Mouse (Mus musculus) adrenal gland, adult 18-20 months (tissue): ENCODE results near the gene Sparc. TPM values are rescaled to one million over a fixed set of nuclear protein-coding genes. Genes with fewer than 3 reads are reported as not detected.

Experiments used
- DNase-seq, 2 experiments: peaks; one replicate each; pipeline ENCODE4 v3.0.0; 2021 to 2022; ENCODE audit warnings: low spot score in 2 of 2
- total RNA-seq, 2 experiments: library from RNA; stranded (reverse); gene quantifications; 1 replicate in 1 of 2; 2 replicates in 1 of 2; pipeline ENCODE4 v1.2.3; 2021

Gene Sparc
- total RNA-seq, 2 experiments from 2014 or later: 1,159 to 2,168 TPM

- no peak for DNase-seq
Observed at GRCm38 (mm10) chr11:55410005-55410404, 13.0 kb downstream of the Sparc start.

GRCm38 (mm10) chr11:55407133-55407532, 15.8 kb downstream of the Sparc start:
- DNase-seq: no peak

GRCm38 (mm10) chr11:55405601-55406469, 17.1 kb downstream of the Sparc start:
- peak; percentile 45 to 69 for DNase-seq

GRCm38 (mm10) chr11:55404659-55405457, 18.1 kb downstream of the Sparc start:
- peak in 1 of 2 experiments; percentile 26 for DNase-seq

- DNase-seq: no peak
Observed at GRCm38 (mm10) chr11:55400863-55401262, 22.1 kb downstream of the Sparc start.

- no peak for DNase-seq
Observed at GRCm38 (mm10) chr11:55398371-55398770, 24.6 kb downstream of the Sparc start.

GRCm38 (mm10) chr11:55397441-55397840, 25.5 kb downstream of the Sparc start:
- peak in 1 of 2 experiments; percentile 36 for DNase-seq

- no peak for DNase-seq
Observed at GRCm38 (mm10) chr11:55397036-55397435, 25.9 kb downstream of the Sparc start.

- no peak for DNase-seq
Observed at GRCm38 (mm10) chr11:55395073-55395642, 27.8 kb downstream of the Sparc start.

- DNase-seq: no peak
Observed at GRCm38 (mm10) chr11:55394592-55394991, 28.4 kb downstream of the Sparc start.

GRCm38 (mm10) chr11:55392474-55392873, 30.5 kb downstream of the Sparc start:
- DNase-seq: peak in 1 of 2 experiments; percentile 27

GRCm38 (mm10) chr11:55389778-55390177, 33.2 kb downstream of the Sparc start:
- DNase-seq: peak; percentile 54 to 60

GRCm38 (mm10) chr11:55387576-55387975, 35.4 kb downstream of the Sparc start:
- no peak for DNase-seq

- DNase-seq: peak; percentile 83 to 85
Observed at GRCm38 (mm10) chr11:55386424-55387063, 36.4 kb downstream of the Sparc start.

- DNase-seq: no peak
Observed at GRCm38 (mm10) chr11:55383463-55384045, 39.4 kb downstream of the Sparc start.

GRCm38 (mm10) chr11:55380908-55381307, 42.1 kb downstream of the Sparc start:
- no peak for DNase-seq

GRCm38 (mm10) chr11:55378371-55378770, 44.6 kb downstream of the Sparc start:
- no peak for DNase-seq

- no peak for DNase-seq
Observed at GRCm38 (mm10) chr11:55373838-55374237, 49.1 kb downstream of the Sparc start.

GRCm38 (mm10) chr11:55373373-55373772, 49.6 kb downstream of the Sparc start:
- DNase-seq: no peak

GRCm38 (mm10) chr11:55372001-55372400, 51.0 kb downstream of the Sparc start:
- no peak for DNase-seq

GRCm38 (mm10) chr11:55369093-55369471, 53.9 kb downstream of the Sparc start:
- no peak for DNase-seq
